Mouse (Mus musculus) heart, embryonic 10.5 days (tissue): Measurements from ENCODE around the gene Plpp6. TPM values are rescaled to one million over a fixed set of nuclear protein-coding genes. Genes with fewer than 3 reads are reported as not detected.

Source experiments
- DNase-seq: peaks from one replicate; pipeline ENCODE4 v3.0.0-alpha.2; 2017; ENCODE audit warnings: low spot score
- H3K27ac ChIP-seq: fragments of 300-500 bp; sonication (generic); 2 replicates; pipeline ENCODE4 v1.5.1; 2016; ENCODE audit warnings: mild to moderate bottlenecking
- H3K27me3 ChIP-seq: fragments of 300-500 bp; sonication (generic); 2 replicates; pipeline ENCODE4 v1.6.1; 2016; ENCODE audit warnings: mild to moderate bottlenecking; ENCODE audit not compliant: poor library complexity, insufficient read depth, severe bottlenecking
- H3K36me3 ChIP-seq: fragments of 300-500 bp; sonication (generic); 2 replicates; pipeline ENCODE4 v1.6.1; 2016; ENCODE audit warnings: mild to moderate bottlenecking, moderate library complexity
- H3K4me1 ChIP-seq: fragments of 300-500 bp; sonication (generic); 2 replicates; pipeline ENCODE4 v1.6.1; 2016; ENCODE audit warnings: mild to moderate bottlenecking
- H3K4me3 ChIP-seq: fragments of 300-500 bp; sonication (generic); 2 replicates; pipeline ENCODE4 v1.5.1; 2016; ENCODE audit warnings: mild to moderate bottlenecking, moderate library complexity
- H3K9me3 ChIP-seq: fragments of 300-500 bp; sonication (generic); 2 replicates; pipeline ENCODE4 v1.6.1; 2016; ENCODE audit warnings: mild to moderate bottlenecking, moderate library complexity
- WGBS: fragments of 180-500 bp; shearing (Covaris S2); methylation state at CpG from one replicate; pipeline ENCODE4 v1.1.7; 2016; 5-methylcytosine and 5-hydroxymethylcytosine counted together
- polyA plus RNA-seq: library from polyadenylated mRNA; unstranded; fragments of >200 nt; fragmentation: Nextera tagmentation; extraction: Ambion mirVana; gene quantifications from 2 replicates; pipeline ENCODE4 v1.2.1, GENCODE M21; 2016

Gene Plpp6
- polyA plus RNA-seq, 1 experiment from 2014 or later: 4.6 TPM

- Histone ChIP-seq H3K36me3 (no peaks in the 10 kb centered on the region), H3K27me3 (no peaks in the 10 kb centered on the region), H3K4me3 (no peak overlapping the region), H3K27ac (no peak overlapping the region), H3K9me3 (no peaks in the 10 kb centered on the region), H3K4me1 (peaks cover 5% of the 10 kb centered on the region; the same call in 1 of the 2 replicates)
- 80% methylated on average over 5 of the region's 5 CpGs for WGBS
- DNase-seq: no peak
Observed at GRCm38 (mm10) chr19:28951251-28951650, 12.5 kb upstream of the Plpp6 start.

GRCm38 (mm10) chr19:28963113-28963512 lies 640 bp upstream of the Plpp6 start:
- Histone ChIP-seq H3K27me3 (no peaks in the 10 kb centered on the region), H3K9me3 (no peaks in the 10 kb centered on the region), H3K36me3 (no peaks in the 10 kb centered on the region), H3K4me3 (peak overlapping the region; percentile 96), H3K27ac (peak overlapping the region; percentile 96; the same call in 1 of the 2 replicates), H3K4me1 (peaks cover 25% of the 10 kb centered on the region)
- DNase-seq: no peak
- 39% methylated on average over 3 of the region's 3 CpGs for WGBS

GRCm38 (mm10) chr19:28963513-28963841 lies 276 bp upstream of the Plpp6 start:
- WGBS: 8% methylated on average over 4 of the region's 4 CpGs
- H3K27ac ChIP-seq: peak overlapping the region; percentile 96

GRCm38 (mm10) chr19:28964552-28964903 lies 775 bp downstream of the Plpp6 start:
- H3K27me3 ChIP-seq: no peaks in the 10 kb centered on the region
- WGBS: 6% methylated on average over 16 of the region's 16 CpGs
- H3K4me3 ChIP-seq: peak overlapping the region; percentile 96
- no peak for DNase-seq
- peaks cover 26% of the 10 kb centered on the region for H3K4me1 ChIP-seq
- H3K27ac ChIP-seq: peak overlapping the region; percentile 96
- no peaks in the 10 kb centered on the region for H3K9me3 ChIP-seq
- H3K36me3 ChIP-seq: no peaks in the 10 kb centered on the region

More at GRCm38 (mm10) chr19:28963513-28963841, 276 bp upstream of the Plpp6 start:
- no peaks in the 10 kb centered on the region for H3K36me3 ChIP-seq
- H3K4me1 ChIP-seq: peaks cover 26% of the 10 kb centered on the region
- no peak for DNase-seq
- no peaks in the 10 kb centered on the region for H3K27me3 ChIP-seq
- peak overlapping the region; percentile 96 for H3K4me3 ChIP-seq
- H3K9me3 ChIP-seq: no peaks in the 10 kb centered on the region

GRCm38 (mm10) chr19:28967652-28968051 lies 3.9 kb downstream of the Plpp6 start, which contains the start of gene 4430402I18Rik:
TSS of gene 4430402I18Rik (minus strand) at chr19:28967800.
- H3K36me3 ChIP-seq: no peaks in the 10 kb centered on the region
- no peak within 1 kb of the TSS for H3K27ac ChIP-seq
- H3K4me3 ChIP-seq: peak within 1 kb of the TSS; percentile 31; the same call in 1 of the 2 replicates
- peaks cover 26% of the 10 kb centered on the region for H3K4me1 ChIP-seq
- DNase-seq: no peak
- H3K27me3 ChIP-seq: no peaks in the 10 kb centered on the region
- WGBS: 6% methylated on average over 11 of the region's 11 CpGs
- H3K9me3 ChIP-seq: no peaks in the 10 kb centered on the region

GRCm38 (mm10) chr19:28968178-28968577 lies 4.4 kb downstream of the Plpp6 start:
- no peaks in the 10 kb centered on the region for H3K9me3 ChIP-seq
- no peak overlapping the region for H3K4me3 ChIP-seq
- H3K36me3 ChIP-seq: no peaks in the 10 kb centered on the region
- DNase-seq: no peak
- H3K27ac ChIP-seq: no peak overlapping the region
- whole genome bisulfite sequencing: 76% methylated on average over 4 of the region's 4 CpGs
- peaks cover 26% of the 10 kb centered on the region for H3K4me1 ChIP-seq
- no peaks in the 10 kb centered on the region for H3K27me3 ChIP-seq

- H3K4me3 ChIP-seq: no peak overlapping the region
Observed at GRCm38 (mm10) chr19:28969231-28969630, 5.5 kb downstream of the Plpp6 start.

GRCm38 (mm10) chr19:28970251-28970650 lies 6.5 kb downstream of the Plpp6 start:
- Histone ChIP-seq H3K27ac (no peak overlapping the region), H3K4me1 (peaks cover 18% of the 10 kb centered on the region), H3K4me3 (no peak overlapping the region), H3K9me3 (no peaks in the 10 kb centered on the region), H3K36me3 (no peaks in the 10 kb centered on the region), H3K27me3 (peaks cover 10% of the 10 kb centered on the region)
- no peak for DNase-seq
- 39% methylated on average over 11 of the region's 11 CpGs for WGBS

More at GRCm38 (mm10) chr19:28969231-28969630, 5.5 kb downstream of the Plpp6 start:
- Histone ChIP-seq H3K4me1 (peaks cover 21% of the 10 kb centered on the region), H3K27ac (no peak overlapping the region), H3K9me3 (no peaks in the 10 kb centered on the region), H3K27me3 (peaks cover under 1% of the 10 kb centered on the region; the same call in 1 of the 2 replicates), H3K36me3 (no peaks in the 10 kb centered on the region)
- no peak for DNase-seq
- WGBS: 81% methylated on average over 5 of the region's 5 CpGs

- no peaks in the 10 kb centered on the region for H3K36me3 ChIP-seq
- 15% methylated on average over 35 of the region's 35 CpGs for WGBS
- DNase-seq: peak; percentile 84
- peak overlapping the region; percentile 60 for H3K4me3 ChIP-seq
- H3K4me1 ChIP-seq: peaks cover 7% of the 10 kb centered on the region
- peaks cover 11% of the 10 kb centered on the region for H3K27me3 ChIP-seq
- H3K9me3 ChIP-seq: no peaks in the 10 kb centered on the region
- peak overlapping the region; percentile 67; the same call in 1 of the 2 replicates for H3K27ac ChIP-seq
Observed at GRCm38 (mm10) chr19:28974862-28975611, 11.3 kb downstream of the Plpp6 start.

GRCm38 (mm10) chr19:28982617-28983016 lies 18.9 kb downstream of the Plpp6 start:
- Histone ChIP-seq H3K4me3 (no peak overlapping the region), H3K36me3 (no peaks in the 10 kb centered on the region), H3K4me1 (no peaks in the 10 kb centered on the region), H3K27me3 (no peaks in the 10 kb centered on the region), H3K9me3 (no peaks in the 10 kb centered on the region), H3K27ac (no peak overlapping the region)
- WGBS: 69% methylated on average over 7 of the region's 7 CpGs
- no peak for DNase-seq

- 46% methylated on average over 8 of the region's 8 CpGs for WGBS
- DNase-seq: no peak
- Histone ChIP-seq H3K36me3 (peaks cover 16% of the 10 kb centered on the region), H3K27ac (peak overlapping the region; percentile 97), H3K4me1 (peaks cover 11% of the 10 kb centered on the region; the same call in 1 of the 2 replicates), H3K9me3 (0 out of 2 replicates have a peak, but pooled peaks cover 3% of the 10 kb centered on the region), H3K27me3 (no peaks in the 10 kb centered on the region), H3K4me3 (peak overlapping the region; percentile 99)
Observed at GRCm38 (mm10) chr19:28989515-28989914, 25.8 kb downstream of the Plpp6 start.

- under 1% methylated on average over 37 of the region's 37 CpGs for WGBS
- peak; percentile 98 for DNase-seq
- H3K27ac ChIP-seq: peak within 1 kb of the TSS; percentile 97
- H3K9me3 ChIP-seq: 0 out of 2 replicates have a peak, but pooled peaks cover 3% of the 10 kb centered on the region
- H3K36me3 ChIP-seq: peaks cover 23% of the 10 kb centered on the region
- peaks cover 11% of the 10 kb centered on the region; the same call in 1 of the 2 replicates for H3K4me1 ChIP-seq
- H3K4me3 ChIP-seq: peak within 1 kb of the TSS; percentile 99
- no peaks in the 10 kb centered on the region for H3K27me3 ChIP-seq
Observed at GRCm38 (mm10) chr19:28990194-28990589, 26.4 kb downstream of the Plpp6 start, which contains the start of gene Cdc37l1. TSS of gene Cdc37l1 (plus strand) at chr19:28990352.

GRCm38 (mm10) chr19:28990590-28991221 lies 27.0 kb downstream of the Plpp6 start:
- peaks cover 28% of the 10 kb centered on the region for H3K36me3 ChIP-seq
- H3K27me3 ChIP-seq: no peaks in the 10 kb centered on the region
- peak; percentile 79 for DNase-seq

More at GRCm38 (mm10) chr19:28990590-28991221, 27.0 kb downstream of the Plpp6 start:
- H3K4me3 ChIP-seq: peak overlapping the region; percentile 99
- H3K4me1 ChIP-seq: peaks cover 11% of the 10 kb centered on the region; the same call in 1 of the 2 replicates
- H3K27ac ChIP-seq: peak overlapping the region; percentile 97
- 0 out of 2 replicates have a peak, but pooled peaks cover 3% of the 10 kb centered on the region for H3K9me3 ChIP-seq
- under 1% methylated on average over 41 of the region's 41 CpGs for WGBS
